Mouse (Mus musculus) megakaryocyte-erythroid progenitor cell, adult 5-6 weeks (primary cell): ENCODE results near the gene Ddx54. TPM values are rescaled to one million over a fixed set of nuclear protein-coding genes. Genes with fewer than 3 reads are reported as not detected.

Experiments
- ATAC-seq: replicated peaks from 2 replicates; pipeline ENCODE4 v1.8.0; 2016; ENCODE audit warnings: mild to moderate bottlenecking, inconsistent platforms; ENCODE audit not compliant: severe bottlenecking, poor library complexity, low FRiP score, low TSS enrichment
- total RNA-seq, 2 experiments: library from RNA; stranded (forward) in 1 of 2; stranded (reverse) in 1 of 2; fragments of 200-1000, 215-1000 nt in 1 of 2; fragments of >200 nt in 1 of 2; fragmentation: Nextera tagmentation in 1 of 2; gene quantifications; 2 replicates each; pipeline ENCODE4 v1.2.3; 2014 to 2017

The Ddx54 gene
- total RNA-seq, 2 experiments from 2014 or later = 28.3 to 40.6 TPM

DNA sequence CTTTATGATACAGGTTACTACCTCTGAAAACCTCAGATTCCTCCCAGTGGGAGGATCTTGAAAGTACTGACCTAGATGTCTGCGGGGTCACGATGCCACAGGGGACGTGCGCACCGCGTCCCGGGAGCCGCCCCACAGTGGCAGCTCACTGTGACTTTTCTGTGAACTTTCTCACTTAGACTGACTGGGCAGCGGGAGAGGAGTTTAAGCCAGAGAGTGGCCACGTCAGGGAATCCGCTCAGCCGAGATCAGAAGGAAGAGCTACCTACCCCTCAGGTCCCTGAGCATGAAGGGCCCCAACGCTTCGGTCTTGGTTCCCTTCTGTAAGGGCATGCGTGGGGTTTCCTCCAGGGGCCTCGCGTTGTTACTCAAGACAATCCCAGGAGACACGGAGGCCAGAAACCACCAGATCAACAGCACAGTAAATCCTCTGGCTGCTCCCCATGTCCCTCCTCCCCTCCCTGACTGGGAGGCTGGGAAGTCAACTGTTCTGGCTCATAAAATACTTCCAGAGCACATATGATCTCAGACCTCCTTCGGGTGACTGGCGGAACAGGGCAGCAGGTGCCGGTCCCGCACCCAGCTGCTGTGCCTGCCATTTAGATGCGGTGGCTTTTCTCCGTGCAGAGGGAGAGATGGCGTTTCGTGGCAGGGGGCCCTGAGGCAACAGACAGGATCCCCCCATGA is 33.2 kb upstream of the Ddx54 start:
- ATAC-seq = no peak

DNA sequence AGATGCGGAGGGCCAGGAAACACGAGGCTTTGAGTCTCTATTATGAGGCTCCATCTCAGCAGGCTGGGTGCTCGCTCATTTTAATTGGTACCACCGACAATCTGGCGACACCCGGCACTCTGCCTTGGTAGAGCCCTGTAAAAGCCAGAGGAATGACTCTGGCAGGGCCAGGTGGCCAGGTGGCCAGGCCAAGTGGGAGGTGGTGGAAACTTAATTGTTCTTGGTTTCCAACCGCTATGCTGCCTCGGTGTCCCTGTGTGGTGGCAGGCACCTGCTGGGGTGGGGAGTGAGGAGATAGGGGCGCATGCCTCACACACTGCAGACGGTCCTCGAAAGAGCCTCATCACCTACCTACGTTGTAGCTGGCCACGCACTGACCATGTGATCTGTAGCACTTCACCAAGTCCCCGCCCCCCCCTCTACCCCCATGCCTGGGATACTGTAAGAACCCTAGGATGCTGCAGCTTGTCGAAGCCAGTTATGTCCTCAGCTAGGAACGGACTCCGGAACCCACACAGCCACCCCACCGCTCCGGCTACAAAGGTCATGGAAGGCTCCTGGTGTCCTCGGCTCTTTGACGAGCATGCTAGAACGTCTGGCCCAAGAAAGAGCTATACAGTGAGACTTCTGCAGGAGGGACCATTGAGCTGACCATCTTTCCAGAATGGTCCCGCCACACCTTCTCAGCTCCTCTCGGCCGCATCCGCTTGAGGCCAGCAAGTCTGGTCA is 32.5 kb upstream of the Ddx54 start:
- no peak for ATAC-seq

DNA sequence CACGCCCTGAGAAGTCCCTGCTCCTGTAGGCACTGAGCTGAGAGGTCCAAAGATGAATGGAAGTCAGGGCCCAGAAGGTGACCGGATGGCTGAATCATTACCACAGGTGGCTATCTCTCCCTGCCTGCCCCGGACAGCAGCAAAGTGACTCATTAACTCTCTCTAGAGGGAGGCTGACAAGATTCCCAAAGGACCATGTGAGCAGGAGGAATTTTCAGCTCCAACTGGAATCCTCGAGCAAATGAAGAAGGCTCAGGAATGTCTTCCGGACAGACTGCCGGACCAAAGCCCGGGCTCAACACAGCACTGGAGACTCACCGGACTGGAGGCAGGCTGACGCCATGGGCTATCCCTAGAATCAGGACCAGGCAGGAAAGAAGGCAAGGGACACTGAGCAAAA is 30.5 kb upstream of the Ddx54 start:
- ATAC-seq = no peak

DNA sequence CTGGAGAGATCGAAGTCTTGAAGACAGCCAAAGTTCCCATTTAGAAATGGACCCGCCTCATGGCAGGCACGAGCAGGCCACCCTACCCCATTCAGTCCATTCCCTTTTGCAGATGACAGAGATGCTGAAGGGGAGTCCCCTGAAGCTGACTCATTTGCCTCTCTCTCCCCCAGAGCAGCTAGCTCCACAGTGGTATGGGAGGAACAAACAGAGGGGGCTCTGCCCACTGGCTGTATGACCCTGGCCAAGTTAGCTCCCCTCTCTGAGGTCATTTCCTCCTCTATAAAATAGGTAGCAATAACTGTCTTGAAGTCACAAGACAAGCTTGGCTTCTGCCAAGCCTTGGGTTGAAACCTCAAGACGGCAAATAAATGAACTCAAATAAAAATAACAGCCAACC is 29.0 kb upstream of the Ddx54 start:
- ATAC-seq = no peak

DNA sequence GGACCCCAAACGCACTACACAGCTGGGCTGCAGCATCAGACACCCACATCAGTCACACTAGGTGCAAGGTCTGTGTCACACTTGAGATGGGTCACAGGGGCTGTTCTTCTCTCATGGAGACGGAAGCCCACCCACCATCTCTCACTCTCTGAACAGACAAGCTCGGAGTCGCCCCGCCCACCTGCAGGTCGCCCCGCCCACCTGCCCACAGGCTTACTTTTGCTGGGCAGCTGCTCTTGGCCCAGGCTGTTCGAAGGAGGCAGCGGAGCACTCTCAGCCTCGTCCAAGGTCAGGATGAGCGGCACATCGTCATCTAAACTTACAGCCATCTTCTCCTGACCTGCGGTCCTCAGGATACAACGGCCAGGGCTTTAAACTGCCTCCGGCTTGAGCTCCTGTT is 27.6 kb upstream of the Ddx54 start:
- ATAC-seq = no peak

DNA sequence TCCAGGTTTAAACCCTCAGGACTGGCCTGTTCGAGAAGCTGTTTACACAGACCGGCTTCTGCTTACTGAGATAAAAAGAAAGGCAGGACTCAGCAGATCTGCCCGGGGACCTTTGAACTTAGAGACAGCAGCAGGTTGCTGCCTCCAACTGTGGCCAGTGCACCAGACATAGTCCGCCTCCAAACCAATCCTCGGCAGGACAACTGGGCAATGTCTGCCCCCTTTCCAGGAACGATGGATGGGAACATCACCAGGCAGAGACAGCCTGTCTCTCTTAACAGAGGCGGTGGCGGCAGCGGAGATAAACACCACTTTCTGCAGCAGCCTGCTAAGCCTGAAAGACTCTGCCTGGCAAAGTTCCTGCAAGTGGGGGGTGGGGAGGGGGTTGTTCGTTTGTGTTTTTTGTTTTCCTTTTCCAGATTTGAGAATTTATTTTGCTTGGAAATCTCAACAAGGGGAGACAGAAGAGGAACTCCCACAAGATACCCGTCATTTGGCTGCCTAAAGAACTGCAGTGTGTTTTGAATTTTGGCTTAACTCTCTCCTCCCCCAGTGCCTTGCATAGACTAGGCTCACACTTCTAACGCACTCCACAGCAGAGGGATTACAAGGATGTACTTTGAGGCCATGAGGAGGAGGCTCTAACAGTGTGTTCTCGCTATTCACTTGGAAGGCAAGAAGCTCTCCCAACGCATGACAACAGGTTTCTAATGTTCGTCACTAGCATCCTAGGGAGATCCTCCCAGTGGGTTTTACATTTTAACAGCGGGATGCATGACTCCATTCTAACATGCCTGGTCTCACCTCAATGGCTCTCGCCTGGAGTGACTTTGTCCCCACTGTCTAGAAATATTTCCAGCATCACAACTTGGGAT is 25.6 kb upstream of the Ddx54 start:
- ATAC-seq = peak; percentile 35

DNA sequence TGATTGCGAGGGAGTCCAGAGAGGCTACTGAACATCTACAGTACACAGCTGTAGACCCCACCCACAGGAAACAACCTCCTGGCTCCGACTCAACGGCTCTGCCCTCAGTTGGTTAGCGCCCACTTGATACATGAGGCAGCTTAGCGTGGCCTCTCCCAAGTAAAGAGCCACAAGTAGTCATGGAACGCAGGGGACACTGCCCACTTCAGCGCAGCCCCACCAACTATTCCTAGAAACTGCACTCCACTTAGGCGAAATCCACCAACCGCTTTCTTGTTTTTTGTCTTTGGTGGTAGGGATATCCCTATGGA is 25.0 kb upstream of the Ddx54 start:
- peak; percentile 39 for ATAC-seq

DNA sequence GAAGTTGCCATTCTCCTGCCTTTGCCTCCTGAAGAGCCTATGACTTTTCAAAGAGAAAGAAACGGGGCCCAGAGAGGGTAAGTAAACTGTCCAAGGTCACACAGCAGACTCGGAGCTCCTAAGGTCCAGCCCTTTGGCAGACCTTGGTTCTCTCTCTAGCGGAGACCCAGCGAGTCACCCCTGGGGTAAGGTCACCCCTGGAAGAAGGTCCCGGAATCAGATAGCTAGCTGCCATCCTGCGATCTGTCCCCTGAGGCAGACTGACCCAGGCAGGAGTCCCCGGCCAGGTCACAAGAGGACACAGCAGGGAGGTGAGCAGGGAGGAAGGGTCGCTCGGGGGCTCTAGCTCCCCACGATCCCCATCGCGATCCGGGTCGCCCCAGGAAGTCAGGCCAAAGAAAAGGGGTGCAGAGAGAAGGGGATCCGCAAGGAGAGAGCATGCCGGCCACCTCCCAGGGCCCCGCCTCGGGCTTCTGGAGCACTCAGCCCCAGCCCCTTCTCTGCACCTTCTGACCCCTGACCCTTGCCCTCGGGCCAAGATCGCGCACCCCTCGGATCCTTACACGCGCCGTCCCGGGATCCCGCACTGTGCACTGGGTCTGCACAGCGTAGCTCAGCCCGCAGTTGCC is 24.5 kb upstream of the Ddx54 start:
- 0 out of 2 replicates have a peak, but pooled peaks have one; percentile 0 for ATAC-seq

DNA sequence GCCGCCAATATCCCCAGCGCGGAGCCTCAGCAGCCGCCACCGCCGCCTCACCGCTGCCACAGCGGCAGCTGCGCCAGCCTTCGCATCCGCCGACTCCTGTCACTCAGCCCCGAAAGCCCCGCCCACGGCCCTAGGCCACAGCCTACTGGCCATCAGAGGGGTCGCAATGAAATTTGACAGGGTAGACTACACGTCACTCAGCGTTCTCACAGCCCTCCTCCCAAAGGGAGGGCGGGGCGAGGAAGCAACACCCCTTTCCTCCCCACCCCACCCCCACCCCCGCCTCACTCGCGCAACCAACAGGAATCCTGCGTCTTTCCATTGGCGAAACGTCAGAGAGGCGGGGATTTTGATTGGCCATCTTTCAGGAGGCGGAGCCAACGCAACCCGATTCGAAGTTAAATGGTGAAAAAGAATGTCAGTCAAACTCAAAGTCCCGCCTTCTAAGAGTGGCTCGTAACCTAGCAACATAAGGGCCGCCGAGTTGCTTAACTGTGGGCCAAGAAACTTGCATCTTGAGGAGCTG is 23.9 kb upstream of the Ddx54 start, which contains the start of the genes Tpcn1 and Iqcd:
Gene Tpcn1 (minus strand): TSS at position 105 of the 526 bp plus-strand sequence.
Gene Iqcd (plus strand): TSS at position 448 of the 526 bp plus-strand sequence.
- peak; percentile 88 for ATAC-seq

DNA sequence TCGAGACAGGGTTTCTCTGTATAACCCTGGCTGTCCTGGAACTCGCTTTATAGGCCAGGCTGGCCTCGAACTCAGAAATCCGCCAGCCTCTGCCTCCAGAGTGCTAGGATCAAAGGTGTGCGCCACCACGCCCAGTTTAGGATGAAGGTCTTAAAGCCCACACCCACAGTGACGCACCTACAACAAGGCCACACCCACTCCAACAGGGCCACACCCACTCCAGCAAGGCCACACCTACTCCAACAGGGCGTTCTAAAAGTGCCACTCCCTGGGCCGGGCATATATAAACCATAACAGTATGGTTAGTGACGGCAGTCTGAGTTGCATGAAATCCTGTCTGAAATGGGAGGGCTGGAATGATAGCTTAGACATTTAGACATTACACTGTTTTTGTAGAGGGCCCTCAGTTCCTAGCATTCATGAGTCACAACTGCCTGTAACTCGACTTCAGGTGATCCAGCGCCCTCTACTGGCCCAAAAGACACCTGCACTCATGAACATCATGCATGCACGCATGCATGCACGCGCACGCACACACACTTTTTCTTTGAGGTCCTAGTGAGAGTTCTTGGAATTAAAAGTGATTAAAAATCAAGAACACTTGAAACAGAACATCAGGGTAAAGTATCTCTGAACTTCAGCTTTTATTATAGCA is 22.1 kb upstream of the Ddx54 start:
- no peak for ATAC-seq

DNA sequence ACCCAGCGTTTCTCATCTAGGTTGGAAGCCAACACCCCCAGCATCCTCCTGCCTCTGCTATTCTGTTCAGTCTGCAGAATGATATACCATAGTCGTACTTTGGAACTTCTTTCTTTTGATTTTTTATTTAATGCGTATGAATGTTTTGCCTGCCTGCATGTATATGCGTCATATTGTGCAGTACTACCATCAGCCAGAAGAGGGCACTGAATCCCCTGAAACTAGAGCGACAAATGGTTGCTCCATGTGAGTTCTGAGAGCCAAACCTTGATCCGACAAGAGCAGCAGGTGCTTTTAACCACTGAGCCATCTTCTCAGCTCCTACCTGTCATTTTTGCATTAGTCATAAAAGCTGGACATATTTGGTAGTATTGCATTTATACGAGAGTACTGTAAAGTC is 20.4 kb upstream of the Ddx54 start:
- no peak for ATAC-seq

DNA sequence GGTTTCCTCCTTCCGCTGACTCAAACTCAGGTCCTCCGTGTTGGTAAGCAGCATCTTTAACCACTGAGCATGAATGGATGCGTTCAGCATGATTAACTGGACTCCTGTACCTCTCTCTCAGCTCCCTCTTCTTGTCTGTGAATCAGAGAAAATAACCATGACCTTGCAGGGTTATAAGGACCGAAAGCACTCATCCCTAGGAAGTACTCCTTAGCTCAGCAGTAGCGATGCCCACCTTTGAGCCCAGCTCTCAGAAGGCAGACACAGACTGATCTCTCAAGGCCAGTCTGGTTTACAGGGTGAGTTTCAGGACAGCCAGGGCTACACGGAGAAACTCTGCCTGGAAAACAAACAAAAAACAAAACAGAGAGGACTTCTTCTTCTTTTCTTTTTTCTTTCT is 18.1 kb upstream of the Ddx54 start:
- no peak for ATAC-seq

DNA sequence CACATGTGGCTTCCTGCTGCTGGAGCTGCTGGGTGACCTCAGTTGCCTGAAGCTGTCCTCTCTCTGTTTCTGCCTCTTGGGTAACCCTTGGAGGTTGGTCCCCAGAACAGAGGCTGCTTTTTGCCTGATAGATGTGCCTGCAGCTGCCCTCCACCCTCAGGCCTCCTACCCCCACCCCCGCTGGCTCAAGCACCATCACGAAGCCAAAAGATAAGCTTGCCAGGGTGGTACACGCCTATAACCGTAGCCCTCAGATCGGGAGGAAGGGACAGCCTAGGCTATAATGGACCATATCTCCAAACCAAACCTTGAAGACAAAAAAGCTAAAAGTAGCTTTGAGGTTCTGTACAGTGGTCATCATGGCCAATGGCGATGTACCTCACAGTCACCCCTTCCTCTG is 12.9 kb upstream of the Ddx54 start:
- peak; percentile 84 for ATAC-seq

DNA sequence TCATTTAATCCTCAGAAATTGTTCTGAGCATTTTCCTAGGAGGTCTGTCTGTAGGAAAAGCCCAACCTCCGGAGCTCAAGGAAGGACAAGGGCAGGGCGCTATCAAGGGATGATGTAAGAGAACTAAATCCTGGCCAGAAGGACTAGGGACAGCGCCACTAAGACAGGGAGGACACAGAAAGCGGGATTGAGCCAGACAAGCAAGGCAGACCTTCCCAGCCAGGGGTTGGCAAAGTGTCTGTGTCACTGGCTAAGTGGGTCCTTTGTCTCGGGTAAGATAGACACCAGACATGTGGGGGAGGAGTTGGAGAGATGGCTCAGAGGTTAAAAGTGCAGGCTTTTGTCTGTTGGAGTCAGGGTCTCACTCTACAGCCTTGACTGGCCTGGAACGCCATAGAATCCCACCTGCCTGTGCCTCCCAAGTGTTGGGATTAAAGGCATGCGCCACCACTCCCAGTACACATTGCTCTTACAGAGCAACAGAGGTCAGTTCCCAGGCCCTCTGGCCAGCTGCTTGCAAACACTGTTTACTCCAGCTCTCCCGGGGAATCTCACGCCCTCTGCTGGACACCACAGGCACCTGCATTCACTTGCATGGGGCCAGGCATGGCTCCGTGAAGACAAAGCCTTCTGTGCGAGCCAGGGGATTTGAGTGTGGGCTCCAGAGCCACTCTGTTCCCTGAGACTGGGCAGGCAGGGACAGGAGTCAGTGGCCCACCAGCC is 11.4 kb upstream of the Ddx54 start:
- peak; percentile 24; the same call in 1 of the 2 replicates for ATAC-seq

DNA sequence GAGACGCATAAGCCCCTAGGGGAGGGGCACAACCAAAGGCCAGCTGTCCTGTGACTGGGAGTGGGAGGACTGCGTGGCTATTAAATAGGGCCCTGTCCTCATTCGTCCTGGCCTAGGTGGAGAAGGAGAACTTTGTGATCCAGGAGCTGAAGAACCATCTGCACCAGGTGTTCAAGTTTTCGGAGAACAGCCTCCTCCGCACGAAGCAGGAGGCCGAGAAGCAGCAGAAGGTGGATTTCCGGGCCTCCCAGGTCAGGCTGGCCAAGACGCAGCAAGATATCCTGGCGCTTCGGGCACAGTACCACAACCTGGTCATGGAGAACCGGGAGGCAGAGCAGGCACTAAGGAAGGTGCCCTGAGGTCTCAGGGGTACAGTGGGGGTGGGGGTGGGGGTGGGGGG is 10.3 kb upstream of the Ddx54 start:
- no peak for ATAC-seq

DNA sequence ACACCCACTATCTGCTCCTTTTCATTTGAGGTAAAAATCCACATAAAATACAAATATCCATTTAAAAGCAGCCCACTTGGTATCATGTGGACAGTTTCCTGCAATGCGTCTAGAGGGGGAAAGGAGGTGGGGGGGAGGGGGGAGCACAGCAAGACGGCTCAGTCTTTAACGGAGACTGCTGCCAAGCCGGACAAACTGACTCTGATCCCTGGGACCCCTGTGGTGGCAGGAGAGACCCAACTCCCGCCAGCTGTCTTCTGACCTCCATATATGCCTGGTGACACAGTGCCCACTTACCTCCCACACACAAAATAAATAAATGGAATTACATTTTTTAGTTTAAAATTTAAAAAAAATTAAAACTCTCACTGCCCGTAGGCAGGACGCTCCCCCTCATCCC is 9.0 kb upstream of the Ddx54 start:
- no peak for ATAC-seq

DNA sequence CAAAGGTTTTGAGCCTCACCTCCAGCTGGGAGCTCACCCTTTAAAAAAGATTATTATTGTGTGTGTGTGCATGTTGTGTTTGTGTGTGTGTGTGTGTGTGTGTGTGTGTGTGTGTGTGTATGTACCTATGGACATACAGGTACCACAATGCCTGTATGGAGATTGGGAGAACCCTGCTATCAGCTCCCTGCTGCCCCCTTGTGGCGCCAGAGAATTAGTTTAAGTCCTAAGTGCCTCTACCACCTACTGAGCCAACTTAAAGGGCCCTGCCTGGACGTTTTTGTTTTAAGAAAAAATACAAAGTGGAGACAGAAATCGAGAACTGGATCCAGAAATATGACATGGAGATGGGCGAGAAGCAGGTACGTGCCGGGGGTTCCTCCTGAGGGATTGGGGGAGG is 7.7 kb upstream of the Ddx54 start:
- no peak for ATAC-seq

DNA sequence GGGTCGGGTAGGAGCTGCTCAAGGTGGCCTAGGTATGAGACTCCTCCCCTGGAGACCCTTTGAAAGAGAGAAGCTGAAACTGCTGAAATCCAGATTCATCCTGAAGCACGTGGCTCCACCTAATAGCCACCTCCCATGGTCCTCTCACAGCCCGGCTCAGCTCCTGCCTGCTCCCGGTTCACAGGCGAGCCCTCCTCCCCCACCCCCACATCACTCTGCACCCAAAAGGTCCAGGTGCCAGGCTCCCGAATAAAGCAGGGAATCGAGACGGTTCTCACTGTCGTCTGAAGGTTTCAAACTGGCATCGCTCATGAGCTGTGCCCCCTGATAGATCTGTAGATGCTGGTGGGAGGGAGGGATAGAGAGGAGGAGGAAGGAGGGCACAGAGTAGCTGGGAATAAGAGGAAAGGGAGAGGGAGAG is 7.3 kb upstream of the Ddx54 start:
- ATAC-seq = no peak
